Mouse (Mus musculus): ENCODE results near the gene Ppp1r11. TPM values are rescaled to one million over a fixed set of nuclear protein-coding genes. Genes with fewer than 3 reads are reported as not detected.

Gene Ppp1r11
- total RNA-seq, 2 experiments from 2014 or later = 132 to 138 TPM

DNA sequence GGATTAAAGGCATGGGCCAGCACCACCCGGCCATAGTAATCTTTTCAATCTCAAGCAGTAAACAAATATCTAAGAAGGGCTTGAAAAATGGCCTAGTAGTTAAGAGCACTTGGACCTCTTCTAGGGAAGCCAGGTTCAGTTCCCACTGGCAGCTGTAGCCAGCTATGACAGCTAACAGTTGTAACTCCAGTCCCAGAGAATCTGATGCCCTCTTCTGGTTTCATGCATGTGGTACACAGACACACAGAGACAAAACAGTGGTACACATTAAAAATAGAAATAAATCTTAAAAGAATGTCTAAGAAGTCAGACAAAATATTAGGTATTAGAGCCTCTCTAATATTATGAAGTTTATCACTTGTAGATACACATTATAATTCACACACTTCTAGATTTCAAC lies 9.6 kb upstream of the Ppp1r11 start:
- DNase-seq = no peak

DNA sequence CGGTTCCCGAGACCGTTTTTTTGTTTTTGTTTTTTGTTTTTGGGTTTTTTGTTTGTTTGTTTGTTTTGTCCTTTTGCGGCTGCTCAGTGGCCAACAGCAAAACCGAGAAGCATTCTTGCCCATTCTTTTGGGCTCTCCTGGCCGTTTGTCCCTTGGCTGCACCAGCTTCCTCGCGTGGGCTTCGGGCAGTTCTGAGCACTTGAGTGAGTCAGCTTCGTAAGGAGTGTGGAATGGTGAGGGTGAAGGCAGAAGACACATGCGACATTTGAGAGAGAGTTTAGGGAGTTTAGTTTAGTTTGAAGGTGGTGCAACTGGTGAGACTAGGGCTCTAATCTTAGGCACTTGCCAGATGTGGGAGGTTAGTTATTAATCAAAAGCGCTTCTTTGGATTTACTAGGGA lies 7.3 kb upstream of the Ppp1r11 start:
- DNase-seq = no peak

DNA sequence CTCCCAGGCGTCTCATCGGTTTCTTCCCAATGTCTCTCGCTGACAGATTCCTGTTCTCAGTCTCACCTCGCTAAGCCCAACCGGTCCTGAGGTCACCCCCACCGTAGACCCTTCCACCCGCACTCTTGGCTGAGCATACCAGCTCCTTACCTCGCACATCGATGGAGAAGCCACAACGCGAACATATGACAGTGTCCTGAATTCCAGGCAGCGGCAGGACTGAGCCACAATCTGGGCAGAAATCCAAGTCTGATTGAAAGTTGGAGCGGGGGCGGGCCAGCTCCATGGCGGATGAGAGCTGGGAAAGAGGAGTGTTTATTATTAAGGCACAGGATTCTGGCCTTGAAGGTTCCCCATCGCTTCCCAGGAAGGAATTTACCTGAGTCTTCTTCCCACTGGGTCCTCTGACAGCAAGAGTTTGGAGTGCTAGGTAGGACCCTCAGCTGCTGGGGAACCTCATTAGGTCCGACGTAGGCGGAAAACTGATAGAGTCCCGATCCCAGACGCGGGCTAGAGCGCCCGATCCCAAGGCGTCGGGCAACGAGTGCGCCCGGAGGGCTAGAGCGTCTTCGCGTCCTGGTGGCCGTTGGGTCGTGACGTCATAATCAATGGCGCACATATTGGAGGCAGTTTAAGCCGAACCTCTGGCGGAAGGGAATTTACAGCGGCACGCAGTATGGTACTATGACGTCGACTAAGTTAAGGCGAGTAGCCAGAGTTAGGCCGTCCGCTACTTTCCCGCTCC lies 6.6 kb upstream of the Ppp1r11 start, which contains the start of the genes Znrd1 and Znrd1as:
Gene Znrd1 (minus strand): TSS at position 561 of the 745 bp plus-strand sequence.
Gene Znrd1as (plus strand): TSS at position 594 of the 745 bp plus-strand sequence.
- peak; percentile 93 to 95 for DNase-seq

DNA sequence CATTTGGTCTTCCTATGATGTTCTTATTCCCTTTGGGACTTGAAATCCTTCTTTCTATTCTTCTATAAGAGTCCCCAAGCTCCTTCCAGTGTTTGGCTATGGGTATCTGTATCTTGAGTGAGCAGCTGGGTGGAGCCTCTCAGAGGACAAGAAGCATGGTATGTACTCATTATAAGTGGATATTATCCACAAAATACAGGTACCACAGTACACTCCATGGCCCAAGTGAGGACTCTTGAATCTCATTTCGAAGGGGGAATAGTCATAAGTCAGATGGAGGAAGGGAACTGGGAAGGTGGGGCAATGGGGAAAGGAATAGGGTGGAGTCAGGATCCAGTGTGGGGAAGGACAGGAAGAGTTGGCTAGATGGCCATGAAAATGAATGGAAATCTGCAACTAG lies 1.5 kb upstream of the Ppp1r11 start:
- DNase-seq = no peak

DNA sequence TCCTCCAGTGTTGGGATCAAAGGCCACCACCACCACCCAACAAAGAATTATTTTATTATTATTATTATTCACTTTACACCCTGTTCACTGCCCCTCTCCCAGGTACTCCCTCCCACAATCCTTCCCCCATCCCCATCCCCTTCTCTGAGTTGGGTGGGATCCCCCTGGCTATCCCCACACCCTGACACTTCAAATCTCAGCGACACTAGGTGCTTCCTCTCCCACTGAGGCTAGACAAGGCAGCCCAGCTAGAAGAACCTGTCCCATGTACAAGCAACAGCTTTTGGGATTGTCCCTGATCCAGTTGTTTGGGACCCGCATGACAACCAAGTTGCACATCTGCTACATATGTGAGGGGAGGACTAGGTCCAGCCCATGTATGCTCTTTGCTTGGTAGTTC lies 1.1 kb upstream of the Ppp1r11 start:
- no peak for DNase-seq

DNA sequence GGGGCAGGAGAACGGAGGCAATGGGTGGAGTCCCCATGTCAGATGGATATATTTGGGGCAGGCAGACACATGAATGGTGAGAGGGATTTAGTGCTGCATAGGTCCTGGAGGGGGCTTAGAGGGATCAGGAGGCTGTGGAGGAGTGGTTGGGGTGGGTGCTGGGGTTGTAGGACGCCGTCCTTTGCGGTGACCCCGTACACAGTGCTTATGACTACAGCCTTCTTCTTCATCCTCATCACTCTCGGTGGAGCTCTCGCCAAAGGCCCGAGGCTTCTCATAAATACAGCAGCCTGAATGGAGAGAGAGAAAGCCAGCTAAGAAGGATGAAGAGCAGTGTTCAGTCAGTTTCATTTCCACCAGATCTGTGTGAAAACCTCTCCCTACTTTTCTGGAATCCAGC lies 2.3 kb downstream of the Ppp1r11 start:
- DNase-seq = no peak

DNA sequence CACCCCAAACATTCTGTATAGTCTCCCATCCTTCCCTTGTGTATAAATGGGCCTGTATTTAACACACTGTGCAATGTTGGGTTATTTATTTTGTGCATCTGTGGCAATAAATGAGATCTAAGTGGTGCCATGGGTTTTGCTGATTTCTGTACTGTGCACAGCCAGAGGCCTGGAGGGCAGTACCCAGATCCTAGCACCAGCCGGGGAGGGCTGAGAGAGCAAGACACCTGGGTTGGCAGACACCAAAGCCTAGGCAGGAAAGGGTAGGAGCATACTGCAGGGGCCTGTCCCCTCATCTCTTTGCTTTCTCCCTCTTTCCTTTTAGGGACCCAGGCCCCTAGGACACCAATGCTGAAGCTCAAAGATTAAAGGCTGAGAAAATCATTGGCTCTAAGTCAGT lies 3.3 kb downstream of the Ppp1r11 start:
- no peak for DNase-seq

DNA sequence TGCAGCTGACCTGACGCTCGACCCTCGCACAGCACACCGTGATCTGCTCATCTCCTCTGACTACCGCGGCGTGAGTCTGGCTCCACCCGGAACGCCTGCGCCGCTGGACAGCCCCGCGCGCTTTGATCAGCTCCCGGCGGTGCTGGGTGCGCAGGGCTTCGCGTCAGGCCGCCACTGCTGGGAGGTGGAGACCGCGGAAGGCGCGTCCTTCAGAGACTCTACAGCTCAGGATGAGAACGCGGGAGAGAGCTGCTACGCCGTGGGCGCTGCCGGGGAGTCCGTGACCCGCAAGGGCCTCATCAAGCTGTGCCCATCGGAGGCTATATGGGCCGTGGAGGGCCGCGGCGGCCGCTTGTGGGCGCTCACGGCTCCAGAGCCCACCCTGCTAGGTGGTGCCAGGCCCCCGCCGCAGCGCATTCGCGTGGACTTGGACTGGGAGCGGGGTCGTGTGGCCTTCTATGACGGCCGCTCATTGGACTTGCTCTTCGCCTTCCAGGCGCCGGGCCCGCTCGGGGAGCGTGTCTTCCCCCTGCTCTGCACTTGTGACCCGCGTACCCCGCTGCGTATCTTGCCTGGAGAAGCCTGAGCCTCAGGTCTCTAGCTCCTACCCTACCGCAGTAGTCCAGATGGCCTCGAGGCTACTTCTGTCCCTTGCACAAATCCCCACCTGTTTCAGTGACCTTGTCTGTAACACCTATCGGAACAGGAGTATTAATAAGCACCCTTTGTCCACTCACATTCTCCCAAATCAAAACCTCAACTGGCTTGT lies 4.3 kb downstream of the Ppp1r11 start:
- DNase-seq = peak; percentile 55 to 70

DNA sequence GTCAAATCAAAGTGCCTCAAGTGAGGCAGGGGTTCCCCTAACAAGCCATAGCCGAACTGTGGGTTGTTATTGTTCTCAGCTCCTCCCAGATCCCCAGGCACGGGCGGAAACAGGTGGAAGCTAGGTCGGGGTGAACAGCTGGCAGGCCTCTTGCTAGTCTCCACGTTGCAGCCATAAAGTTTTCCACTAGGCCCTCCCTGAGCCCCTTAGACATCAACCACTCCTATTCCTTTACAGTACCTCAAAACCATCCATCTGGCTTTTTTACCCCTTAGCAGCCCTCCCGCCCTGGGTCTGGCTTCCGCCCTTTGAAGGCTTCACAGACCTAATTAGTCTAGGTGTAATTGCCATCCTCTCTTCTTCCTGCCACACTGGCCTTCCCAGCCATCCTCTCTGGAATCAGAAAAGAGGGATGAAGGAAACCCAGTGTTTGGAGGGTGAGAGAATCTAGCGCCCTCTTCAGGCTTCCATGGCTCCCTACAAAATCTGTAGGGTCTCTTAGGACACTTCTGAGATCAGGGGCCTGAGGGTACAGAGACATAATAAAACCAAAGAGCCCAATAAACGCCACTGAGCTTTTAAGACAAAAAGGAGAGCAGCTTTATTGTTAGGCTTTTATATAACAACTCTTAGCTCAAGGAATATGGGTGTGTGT lies 7.3 kb downstream of the Ppp1r11 start:
- DNase-seq = no peak

DNA sequence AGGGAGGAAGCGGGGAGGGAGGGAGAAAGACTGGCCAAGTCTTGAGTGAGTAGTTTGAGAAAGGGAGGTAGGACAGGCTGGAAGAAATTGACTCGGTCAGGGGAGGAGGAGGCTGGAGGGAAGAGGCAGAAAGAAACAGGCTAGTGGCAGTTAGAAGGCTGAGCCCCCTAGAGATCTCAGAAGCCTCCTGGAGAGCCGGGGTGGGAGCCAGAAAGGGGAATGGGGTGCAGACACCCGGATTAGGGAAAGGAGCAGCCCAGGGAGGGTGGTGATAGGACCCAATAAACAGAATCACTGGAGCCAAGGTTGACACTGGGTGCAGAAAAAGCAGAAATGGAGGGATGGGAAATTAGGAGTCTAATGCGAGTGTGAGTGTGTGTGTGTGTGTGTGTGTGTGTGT lies 7.8 kb downstream of the Ppp1r11 start:
- DNase-seq = no peak

DNA sequence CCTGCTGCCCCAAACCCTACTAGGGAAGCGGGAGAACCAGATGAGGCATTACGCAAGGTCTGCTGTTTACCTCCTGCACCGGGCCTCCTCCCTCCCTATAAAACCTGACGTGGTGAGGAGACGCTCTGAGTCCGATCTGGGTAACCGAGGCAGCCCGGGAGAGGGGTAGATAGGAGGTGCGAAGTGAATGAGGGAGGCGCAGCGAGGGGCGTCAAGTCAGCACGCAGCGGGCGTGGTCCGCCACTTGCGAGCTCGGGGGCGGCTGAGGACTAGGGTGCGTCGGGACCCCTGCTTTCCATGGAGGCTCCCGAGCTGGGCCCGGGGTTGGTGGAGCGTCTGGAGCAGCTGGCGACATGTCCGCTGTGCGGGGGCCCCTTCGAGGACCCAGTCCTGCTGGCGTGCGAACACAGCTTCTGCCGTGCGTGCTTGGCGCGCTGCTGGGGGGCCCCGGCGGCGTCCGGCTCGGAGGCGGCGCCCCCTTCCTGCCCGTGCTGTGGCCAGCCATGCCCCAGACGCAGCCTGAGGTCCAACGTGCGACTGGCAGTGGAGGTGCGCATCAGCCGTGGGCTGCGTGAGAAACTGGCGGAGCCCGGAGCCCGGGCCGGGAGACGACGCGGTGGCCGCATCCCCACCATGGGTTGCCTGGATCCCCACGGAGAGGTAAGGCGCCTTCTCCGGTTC lies 8.6 kb downstream of the Ppp1r11 start, which contains the start of gene Rnf39:
Gene Rnf39 (plus strand): TSS at position 128 of the 681 bp plus-strand sequence.
- DNase-seq = no peak

DNA sequence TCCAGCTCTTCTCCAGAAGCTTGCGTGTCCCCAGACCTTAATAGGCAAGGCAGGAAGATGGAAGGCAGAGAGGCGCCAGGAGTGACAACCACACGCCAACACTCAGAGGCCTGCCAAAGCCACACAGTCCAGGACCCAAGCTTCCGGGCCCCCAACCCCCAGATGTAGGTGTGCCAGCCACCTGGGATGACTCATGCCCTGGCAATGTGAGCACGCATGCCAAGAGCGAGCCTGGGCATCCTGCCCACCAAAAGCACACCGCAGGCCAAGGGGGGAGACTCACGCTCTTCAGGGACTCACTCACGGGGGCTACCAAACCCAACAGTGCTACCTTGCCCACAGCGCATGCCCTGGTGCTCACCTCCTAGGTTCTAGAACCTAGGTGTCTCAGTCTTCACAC lies 9.2 kb downstream of the Ppp1r11 start:
- peak in 1 of 2 experiments; percentile 41 for DNase-seq

DNA sequence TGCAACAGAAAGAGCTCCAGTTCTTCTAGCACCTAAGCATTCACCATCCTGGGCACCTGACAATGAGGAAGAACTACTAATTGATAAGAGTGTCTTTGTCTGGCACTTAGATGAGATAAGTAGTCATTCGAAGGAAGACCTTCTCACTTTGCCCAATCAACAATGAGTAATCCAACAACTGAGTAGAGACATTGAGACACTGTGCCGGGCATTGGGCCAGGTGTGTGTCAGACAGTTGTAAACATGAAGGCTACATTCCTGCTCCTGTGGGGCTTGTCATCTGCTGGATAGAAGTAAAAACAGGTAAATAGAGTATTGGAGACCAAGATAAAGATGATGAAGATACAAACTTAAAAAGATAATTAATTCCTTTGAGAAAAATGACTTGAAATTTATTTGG lies 13.5 kb downstream of the Ppp1r11 start:
- DNase-seq = no peak

DNA sequence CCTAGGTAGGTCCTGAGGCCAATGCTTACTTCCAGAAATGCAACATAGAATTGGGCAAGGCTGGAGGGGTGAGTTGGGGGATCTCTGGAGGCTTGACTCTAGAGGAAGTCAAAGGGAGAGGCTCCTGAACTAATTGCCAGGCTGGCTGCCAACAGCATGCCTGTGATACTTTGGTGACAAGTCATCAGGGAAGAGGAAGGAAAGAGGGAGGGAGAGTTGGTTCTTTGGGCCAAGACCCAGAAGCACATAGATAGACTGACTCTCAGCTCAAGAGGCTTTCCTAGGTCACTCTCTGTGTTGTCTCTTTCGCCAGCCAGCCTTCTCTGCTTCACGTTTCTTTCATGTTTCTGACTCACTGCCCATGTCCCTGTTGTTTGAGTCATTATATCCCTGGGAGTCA lies 19.7 kb downstream of the Ppp1r11 start:
- DNase-seq = no peak

DNA sequence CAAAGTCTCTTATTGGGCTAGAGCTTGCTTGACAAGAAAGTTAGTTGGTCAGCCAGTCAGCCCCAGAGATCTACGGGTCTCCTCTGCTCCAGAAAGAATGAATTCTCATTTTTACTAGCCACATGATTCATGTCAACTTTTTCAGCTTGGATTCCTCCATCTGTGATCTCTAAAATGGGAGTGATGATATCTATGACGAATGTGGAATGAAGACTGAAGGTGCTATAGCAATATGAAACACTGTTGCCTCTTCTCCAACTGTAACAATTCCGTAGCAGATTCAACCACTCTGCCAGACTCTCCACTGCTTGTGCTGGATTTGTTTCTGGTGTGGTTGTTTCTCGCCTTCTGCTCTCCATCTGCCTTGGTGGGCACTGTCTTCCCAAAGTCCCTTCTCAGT lies 20.4 kb downstream of the Ppp1r11 start:
- DNase-seq = no peak

DNA sequence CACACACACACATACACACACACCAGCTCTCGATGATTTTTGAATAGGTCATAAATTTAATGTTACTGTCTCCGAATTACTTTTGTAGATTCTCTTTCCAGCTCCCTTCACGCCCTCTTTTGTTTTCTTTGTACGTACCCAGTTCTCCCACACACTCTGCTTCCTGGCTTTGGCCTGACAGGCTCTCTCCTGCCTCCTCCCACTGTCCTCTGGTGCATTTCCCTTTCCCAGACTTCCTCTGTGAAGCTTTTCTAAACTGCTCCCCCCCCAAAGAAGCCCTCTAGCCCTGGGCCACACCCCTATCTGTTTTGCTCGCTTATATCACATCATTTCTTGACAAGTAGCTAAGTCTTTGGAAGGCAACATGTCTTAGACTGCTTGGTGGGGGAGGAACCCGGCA lies 21.3 kb downstream of the Ppp1r11 start:
- DNase-seq = no peak

DNA sequence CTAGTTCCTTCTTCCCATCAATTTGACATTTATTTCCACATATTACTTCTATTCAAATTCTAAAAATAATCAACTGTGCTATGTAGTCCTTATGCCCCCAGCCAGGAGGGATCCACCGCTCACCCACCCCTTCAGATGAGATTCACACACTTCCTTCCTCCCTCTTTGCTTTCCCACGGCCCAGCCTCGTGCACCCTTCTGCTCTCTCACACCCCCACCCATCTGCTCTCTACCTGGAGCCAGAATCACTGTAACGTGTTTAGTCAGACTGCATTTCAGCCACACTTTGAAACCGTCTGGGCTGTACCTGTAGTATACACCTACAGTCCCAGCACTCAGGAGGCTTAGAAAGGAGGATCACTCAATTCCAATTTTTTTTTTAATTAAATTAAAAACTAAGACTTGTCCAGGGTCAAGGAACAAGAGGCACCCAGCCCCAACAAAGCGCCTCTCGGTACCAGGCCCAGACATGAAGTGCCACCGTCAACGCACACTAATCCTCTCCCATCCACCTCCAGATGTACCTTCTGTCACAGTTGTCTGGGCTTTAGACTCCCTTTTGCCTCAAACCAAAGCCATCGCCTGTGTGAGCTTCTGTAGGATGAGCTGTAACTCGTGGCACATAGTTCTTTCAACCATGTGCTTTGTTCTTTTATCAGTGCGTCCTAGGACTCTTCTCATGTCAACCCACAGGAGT lies 22.2 kb downstream of the Ppp1r11 start:
- no peak for DNase-seq

DNA sequence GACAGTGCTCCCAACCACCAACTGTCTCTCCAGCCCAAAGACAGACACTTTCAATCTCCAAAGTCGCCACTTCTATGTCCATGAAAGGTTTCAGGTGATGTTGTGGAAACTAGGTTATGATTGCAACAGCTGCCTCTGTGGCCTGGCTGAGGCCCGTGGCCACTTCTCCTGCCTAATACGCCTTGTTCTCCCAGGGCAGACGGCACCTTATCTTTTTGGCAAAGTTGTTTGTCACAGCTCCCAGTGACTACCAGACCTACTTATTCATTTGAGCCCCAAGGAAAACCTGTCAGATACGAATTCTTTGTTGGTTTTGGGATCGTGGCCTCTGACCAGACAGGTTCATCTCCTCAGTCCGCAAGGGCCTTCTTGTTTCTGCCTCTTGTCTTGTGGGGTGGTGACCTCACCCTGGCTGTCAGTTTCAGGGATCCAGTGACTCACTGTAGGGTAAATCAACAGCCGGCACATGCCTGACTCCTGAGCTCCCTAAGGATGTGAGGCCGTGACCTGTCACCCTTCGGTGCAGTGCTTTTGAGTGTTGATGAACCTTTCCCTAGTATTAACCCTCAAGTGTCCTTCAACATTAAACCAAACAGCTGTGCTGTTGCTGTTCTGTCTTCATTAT lies 23.9 kb downstream of the Ppp1r11 start:
- no peak for DNase-seq

DNA sequence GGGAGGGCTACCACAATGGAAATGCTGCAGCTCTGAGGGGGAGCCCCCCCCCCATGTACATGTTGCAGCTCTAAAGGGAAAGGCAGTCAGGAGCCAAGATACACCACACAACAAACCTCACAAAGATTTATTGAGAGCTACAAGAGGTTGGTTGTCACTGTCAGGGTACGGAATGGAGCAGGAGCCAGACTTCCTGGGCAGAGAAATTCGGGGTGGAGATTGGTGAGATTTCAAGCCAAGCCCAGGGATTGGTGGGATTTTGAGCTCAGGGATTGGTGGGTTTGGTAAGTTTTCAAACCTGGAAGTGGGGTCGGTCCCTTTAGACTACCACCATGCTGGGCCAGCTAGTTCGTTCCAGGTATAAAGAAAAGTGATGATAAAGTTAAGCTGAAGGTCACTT lies 28.1 kb downstream of the Ppp1r11 start:
- DNase-seq = no peak

DNA sequence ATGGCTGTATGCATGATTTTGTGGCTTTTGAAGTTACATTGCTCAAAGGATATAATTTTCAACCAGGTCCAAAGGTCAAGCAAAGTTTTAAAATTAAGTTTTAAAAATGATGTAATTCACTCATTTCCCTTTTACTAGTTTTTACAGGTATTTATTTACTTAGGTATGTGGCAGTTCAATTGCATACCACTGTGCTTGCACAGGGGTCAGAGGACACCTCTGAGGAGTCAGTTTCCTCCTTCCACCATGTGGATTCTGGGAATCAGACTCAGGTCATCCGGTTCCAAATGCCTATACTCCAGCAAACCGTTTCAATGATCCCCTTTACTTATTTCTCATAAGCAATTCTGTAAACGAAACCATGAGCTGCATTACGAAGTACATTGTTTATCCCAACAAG lies 28.8 kb downstream of the Ppp1r11 start:
- no peak for DNase-seq

DNA sequence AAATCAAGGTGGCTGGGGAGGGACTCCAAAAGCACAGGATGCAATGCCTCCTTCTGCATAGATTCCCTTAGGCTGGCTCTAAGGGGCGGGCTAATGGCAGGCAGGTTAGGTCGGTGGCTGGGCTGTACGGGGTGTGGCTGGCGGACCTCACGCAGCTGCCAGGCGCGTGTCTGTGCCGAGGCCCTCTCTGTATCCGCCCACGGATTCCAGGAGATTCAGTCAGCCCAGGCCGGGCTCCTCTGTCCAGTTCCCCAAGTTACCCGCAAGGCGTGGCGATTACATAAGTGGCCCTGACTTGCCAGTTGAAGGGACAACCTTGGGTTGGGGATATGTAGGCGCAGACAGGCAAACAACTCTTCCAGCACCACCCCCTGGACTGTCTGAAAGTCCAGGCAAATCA lies 31.3 kb downstream of the Ppp1r11 start:
- no peak for DNase-seq

DNA sequence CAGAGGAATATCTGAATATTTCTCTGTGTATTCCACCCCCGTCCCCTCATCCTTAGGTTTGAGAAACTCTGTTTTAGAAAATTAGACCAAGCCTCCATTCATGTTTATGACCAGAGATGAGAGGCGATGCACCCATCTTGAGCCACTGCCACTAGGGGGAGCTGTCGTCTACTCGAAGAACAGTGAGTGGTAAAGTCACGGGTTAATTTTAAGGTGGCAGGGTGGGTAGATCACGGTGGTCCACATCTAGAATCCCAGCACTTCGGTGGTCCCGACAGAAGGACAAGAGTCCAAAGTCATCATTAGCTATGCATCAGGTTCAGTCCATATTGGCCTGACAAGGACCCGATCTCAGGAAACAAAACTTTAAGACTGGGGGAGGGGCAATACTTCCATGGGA lies 36.5 kb downstream of the Ppp1r11 start:
- peak; percentile 33 to 50 for DNase-seq

Measured in layer of hippocampus, postnatal 36 days (tissue).